Mouse (Mus musculus) forebrain, postnatal 0 days (tissue): ENCODE results near the gene Skida1. TPM values are rescaled to one million over a fixed set of nuclear protein-coding genes. Genes with fewer than 3 reads are reported as not detected.
A peak's percentile ranks its signal among the peaks of the same experiment; 100 is the strongest.

Experiments used
- ATAC-seq: fragments of 200-750 bp; cut with Nextera tagmentation; 2 replicates; pipeline ENCODE4 v1.8.0; 2017; ENCODE audit warnings: mild to moderate bottlenecking, moderate library complexity
- DNase-seq: peaks from one replicate; pipeline ENCODE4 v3.0.0-alpha.2; 2015
- H3K27ac ChIP-seq: fragments of 300-500 bp; sonication (generic); 2 replicates; pipeline ENCODE4 v1.5.1; 2014; ENCODE audit warnings: low read depth, mild to moderate bottlenecking, antibody characterized with exemption, low read length, moderate library complexity, mixed read lengths
- H3K27me3 ChIP-seq: fragments of 300-500 bp; sonication (generic); 2 replicates; pipeline ENCODE4 v1.6.1; 2014; ENCODE audit warnings: mild to moderate bottlenecking, low read length, mixed read lengths; ENCODE audit not compliant: insufficient read depth
- H3K36me3 ChIP-seq: fragments of 300-500 bp; sonication (generic); 2 replicates; pipeline ENCODE4 v1.6.1; 2014; ENCODE audit warnings: mild to moderate bottlenecking, moderate library complexity; ENCODE audit not compliant: insufficient read depth
- H3K4me1 ChIP-seq: fragments of 300-500 bp; sonication (generic); 2 replicates; pipeline ENCODE4 v1.6.1; 2014; ENCODE audit warnings: antibody characterized with exemption; ENCODE audit not compliant: insufficient read depth
- H3K4me2 ChIP-seq: fragments of 300-500 bp; sonication (generic); 2 replicates; pipeline ENCODE4 v1.6.1; 2014; ENCODE audit warnings: low read depth, mild to moderate bottlenecking, moderate library complexity
- H3K4me3 ChIP-seq: fragments of 300-500 bp; sonication (generic); 2 replicates; pipeline ENCODE4 v1.5.1; 2014; ENCODE audit warnings: low read depth, low read length, mixed read lengths
- H3K9ac ChIP-seq: fragments of 300-500 bp; sonication (generic); 2 replicates; pipeline ENCODE4 v1.6.1; 2014; ENCODE audit warnings: mild to moderate bottlenecking
- H3K9me3 ChIP-seq: fragments of 300-500 bp; sonication (generic); 2 replicates; pipeline ENCODE4 v1.6.1; 2016; ENCODE audit warnings: low read length
- CTCF ChIP-seq: sonication (generic); IDR thresholded peaks from 2 replicates; pipeline ENCODE4 v1.5.1; 2016; ENCODE audit warnings: antibody characterized with exemption, control low read depth, low read depth
- WGBS: fragments of 180-500 bp; shearing (Covaris S2); extraction: QIAGEN DNeasy Blood & Tissue Kit; methylation state at CpG from one replicate; pipeline ENCODE4 v1.1.7; 2014; 5-methylcytosine and 5-hydroxymethylcytosine counted together
- microRNA-seq, 2 experiments: library from miRNA; unstranded; fragments of <30 nt; microRNA quantifications; one replicate each; pipeline ENCODE4; 2016
- polyA plus RNA-seq: library from polyadenylated mRNA; unstranded; fragments of >200 nt; fragmentation: Nextera tagmentation; extraction: Ambion mirVana; gene quantifications from 2 replicates; pipeline ENCODE4 v1.2.1, GENCODE M21; 2015
- total RNA-seq: library from RNA; depleted of rRNA; stranded (reverse); fragments of >200 nt; gene quantifications from 2 replicates; pipeline ENCODE4 v1.2.3, GENCODE M21; 2014; rRNA removed

Gene Skida1
- total and polyA plus RNA-seq, 2 experiments from 2014 or later = 4.3 to 12.6 TPM

GRCm38 (mm10) chr2:18011226-18011625 is 37.6 kb downstream of the Skida1 start:
- no peak for TF ChIP-seq CTCF
- H3K9me3 ChIP-seq = no peaks in the 10 kb centered on the region
- H3K9ac ChIP-seq = no peak overlapping the region
- ATAC-seq (peak; percentile 90), DNase-seq (peak; percentile 48)
- H3K36me3 ChIP-seq = no peaks in the 10 kb centered on the region
- H3K27me3 ChIP-seq = no peaks in the 10 kb centered on the region
- H3K4me2 ChIP-seq = no peak overlapping the region
- no peaks in the 10 kb centered on the region for H3K4me1 ChIP-seq
- H3K27ac ChIP-seq = no peak overlapping the region
- 76% methylated on average over 6 of the region's 6 CpGs for WGBS
- H3K4me3 ChIP-seq = no peak overlapping the region

DNA sequence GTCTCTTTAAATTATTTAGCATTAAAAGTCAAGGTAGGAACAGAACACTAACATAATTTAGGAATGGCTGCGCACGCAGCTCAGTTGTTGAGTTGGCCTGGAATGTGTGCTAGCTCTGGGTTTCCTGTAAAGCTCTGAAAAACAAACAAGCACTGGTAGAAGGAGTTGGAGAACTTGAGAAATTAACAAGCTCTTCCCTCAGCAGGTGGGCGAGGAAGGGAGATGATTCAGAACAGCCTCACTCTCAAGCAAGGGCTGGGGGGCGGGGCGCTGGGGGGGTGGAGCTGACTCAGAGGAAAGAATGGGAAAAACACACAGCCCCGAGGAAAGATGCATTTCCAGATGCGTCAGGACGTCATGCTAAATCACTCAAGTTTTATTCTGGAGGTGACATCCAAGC is 43.7 kb downstream of the Skida1 start:
- H3K27me3 ChIP-seq = no peaks in the 10 kb centered on the region
- H3K4me2 ChIP-seq = no peak overlapping the region
- no peak overlapping the region for H3K27ac ChIP-seq
- no peaks in the 10 kb centered on the region for H3K4me1 ChIP-seq
- TF ChIP-seq CTCF = no peak
- H3K9me3 ChIP-seq = no peaks in the 10 kb centered on the region
- no peaks in the 10 kb centered on the region for H3K36me3 ChIP-seq
- ATAC-seq = no peak
- WGBS = 37% methylated on average over 8 of the region's 8 CpGs
- no peak for DNase-seq
- H3K4me3 ChIP-seq = no peak overlapping the region
- H3K9ac ChIP-seq = no peak overlapping the region

DNA sequence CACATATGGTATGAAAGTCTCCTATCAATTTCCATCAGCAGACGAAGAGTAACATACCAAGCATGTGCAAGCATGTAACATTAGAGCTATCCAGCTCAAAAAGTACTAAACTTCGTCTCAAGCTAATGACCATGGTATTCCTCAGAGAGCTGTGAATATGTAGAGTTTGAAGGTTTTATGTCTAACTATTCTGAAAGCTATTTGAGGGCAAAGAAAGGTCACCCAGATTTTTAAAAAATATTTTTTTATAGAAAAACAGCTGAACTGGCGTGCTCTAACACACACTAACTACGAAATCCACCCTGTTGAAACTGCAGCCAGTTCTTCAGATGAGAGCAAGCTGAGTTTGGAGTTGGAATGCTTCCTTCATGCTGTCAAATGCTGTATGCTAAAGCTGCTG is 44.6 kb downstream of the Skida1 start:
- WGBS = 77% methylated on average over 4 of the region's 4 CpGs

DNA sequence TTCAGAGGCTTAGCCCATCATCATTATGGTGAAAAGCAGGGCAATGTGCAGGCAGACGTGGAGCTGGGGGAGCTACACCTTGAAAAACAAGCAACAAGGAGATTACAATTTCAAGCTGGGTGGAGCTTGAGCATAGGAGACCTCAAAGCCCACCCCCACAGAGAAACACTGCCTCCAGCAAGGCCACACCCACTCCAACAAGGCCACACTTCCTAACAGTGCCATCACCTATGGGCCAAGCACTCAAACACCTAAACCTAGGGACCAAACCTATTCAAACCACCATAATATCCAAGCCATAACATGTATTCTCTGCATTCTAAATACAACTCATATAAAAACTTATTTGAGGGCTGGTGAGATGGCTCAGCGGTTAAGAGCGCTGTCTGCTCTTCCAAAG is 46.5 kb downstream of the Skida1 start:
- Histone ChIP-seq H3K4me3 (no peak overlapping the region), H3K4me1 (no peaks in the 10 kb centered on the region), H3K36me3 (no peaks in the 10 kb centered on the region), H3K27ac (no peak overlapping the region), H3K4me2 (no peak overlapping the region), H3K27me3 (no peaks in the 10 kb centered on the region), H3K9me3 (no peaks in the 10 kb centered on the region), H3K9ac (no peak overlapping the region)
- TF ChIP-seq CTCF = no peak
- DNase-seq (no peak), ATAC-seq (no peak)
- 92% methylated on average over 3 of the region's 3 CpGs for WGBS

More for the DNA sequence above, 44.6 kb downstream of the Skida1 start:
- Histone ChIP-seq H3K4me1 (no peaks in the 10 kb centered on the region), H3K4me3 (no peak overlapping the region), H3K36me3 (no peaks in the 10 kb centered on the region), H3K4me2 (no peak overlapping the region), H3K27ac (no peak overlapping the region), H3K27me3 (no peaks in the 10 kb centered on the region), H3K9me3 (no peaks in the 10 kb centered on the region), H3K9ac (no peak overlapping the region)
- DNase-seq (no peak), ATAC-seq (peak; percentile 45; the same call in 1 of the 2 replicates)
- TF ChIP-seq CTCF = no peak

DNA sequence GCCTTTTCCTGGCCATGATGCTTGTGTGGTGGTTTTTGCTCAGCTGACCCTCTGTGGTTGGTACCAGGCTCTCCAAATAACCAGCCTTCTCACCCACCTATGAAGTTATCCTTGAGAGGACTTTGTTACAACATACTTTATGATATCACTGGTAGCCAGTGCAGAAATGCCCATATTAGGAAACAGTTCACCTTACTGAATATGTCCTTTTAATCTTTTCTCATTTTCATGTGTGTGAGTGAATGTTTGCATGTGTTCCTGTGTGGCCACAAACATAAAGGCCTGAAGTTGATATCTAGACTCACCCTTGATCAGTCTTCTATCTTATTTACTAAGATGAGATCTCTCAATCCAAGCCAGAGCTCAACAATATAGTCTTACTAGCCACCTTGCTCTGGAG is 52.0 kb downstream of the Skida1 start, which contains the start of gene H2al2a:
Gene H2al2a (minus strand): TSS at position 101 of the 400 bp plus-strand sequence.
- DNase-seq (no peak), ATAC-seq (no peak)
- no peak within 1 kb of the TSS for H3K4me3 ChIP-seq
- no peaks in the 10 kb centered on the region for H3K36me3 ChIP-seq
- H3K9me3 ChIP-seq = no peaks in the 10 kb centered on the region
- no peaks in the 10 kb centered on the region for H3K4me1 ChIP-seq
- H3K4me2 ChIP-seq = no peak within 1 kb of the TSS
- no peak within 1 kb of the TSS for H3K9ac ChIP-seq
- no peak within 1 kb of the TSS for H3K27ac ChIP-seq
- no peaks in the 10 kb centered on the region for H3K27me3 ChIP-seq
- TF ChIP-seq CTCF = no peak

Small RNA genes within 50 kb of the gene (microRNA-seq; reads per million reads assigned to microRNA genes)
- gene Mir7655 = 2.1 to 2.7 reads per million in 2 experiments

Other genes with a start within 250 kb of the Skida1 start
- gene H2al2a, start 52.1 kb downstream of the Skida1 start, total RNA-seq = not detected in 2 replicates
- not detected in 2 replicates for gene H2al2a, start 52.1 kb downstream of the Skida1 start, polyA plus RNA-seq
- gene A930004D18Rik, start 11.3 kb downstream of the Skida1 start, total RNA-seq = 2.6 and 3.5 TPM in 2 replicates
- gene A930004D18Rik, start 11.3 kb downstream of the Skida1 start, polyA plus RNA-seq = 10.1 and 11.8 TPM in 2 replicates
- 27.3 and 31.3 TPM in 2 replicates for gene Mllt10, start 6.2 kb upstream of the Skida1 start, total RNA-seq
- 15.9 and 27.4 TPM in 2 replicates for gene Mllt10, start 6.2 kb upstream of the Skida1 start, polyA plus RNA-seq